Mouse (Mus musculus): ENCODE results near the gene Lhfpl3.

Lhfpl3 gene

DNA sequence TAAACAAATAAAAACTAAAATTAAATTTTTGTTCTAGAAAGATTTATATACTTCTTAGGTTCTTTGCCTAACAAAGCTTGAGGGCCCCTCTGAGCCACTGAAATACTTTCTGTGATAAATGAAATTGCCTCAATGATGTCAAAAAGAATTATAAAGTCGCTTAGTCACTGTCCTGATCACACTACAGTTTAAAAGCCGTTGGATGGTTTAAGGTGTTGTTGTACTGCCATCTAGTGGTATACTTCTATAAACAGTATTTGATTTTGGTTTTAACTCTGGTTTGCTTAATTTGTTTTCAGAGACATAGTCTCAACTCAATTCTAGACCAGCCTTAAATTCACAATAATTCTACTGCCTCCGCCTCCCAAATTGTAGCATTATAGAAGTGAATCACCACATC is 539.0 kb downstream of the Lhfpl3 start:
- DNase-seq (ENCODE audit: low spot score), result peak; percentile 8

- no peak for DNase-seq (ENCODE audit: low spot score)
These were observed 543.3 kb downstream of the Lhfpl3 start for GRCm38 (mm10) chr5:23289149-23289548.
